Mouse (Mus musculus): Measurements from ENCODE around the gene Myrfl. TPM values are rescaled to one million over a fixed set of nuclear protein-coding genes. Genes with fewer than 3 reads are reported as not detected.

Gene Myrfl
- total RNA-seq, 2 experiments from 2014 or later = not detected

DNA sequence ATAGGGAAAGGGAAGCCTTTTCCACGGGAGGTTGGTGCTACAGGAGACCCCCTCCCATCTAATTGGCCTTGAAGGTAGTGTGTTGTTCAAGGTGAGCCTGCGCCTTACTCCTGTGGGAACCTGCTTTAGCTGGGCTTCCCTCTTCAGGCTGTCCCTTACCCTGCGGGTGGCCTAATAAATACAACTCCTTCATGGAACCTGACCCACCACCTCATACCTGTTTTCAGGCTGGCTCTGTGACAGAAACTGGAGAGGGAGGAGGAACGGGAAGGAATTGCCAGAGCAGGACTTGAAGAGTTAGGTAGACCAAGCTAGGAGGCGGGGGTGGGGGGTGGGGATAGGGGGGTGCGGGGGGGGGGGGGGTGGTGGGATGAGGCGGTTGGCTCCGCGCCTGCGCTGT lies 167.9 kb downstream of the Myrfl start:
- ATAC-seq (replicated peaks; ENCODE audit: low FRiP score, poor library complexity, severe bottlenecking) = no peak

DNA sequence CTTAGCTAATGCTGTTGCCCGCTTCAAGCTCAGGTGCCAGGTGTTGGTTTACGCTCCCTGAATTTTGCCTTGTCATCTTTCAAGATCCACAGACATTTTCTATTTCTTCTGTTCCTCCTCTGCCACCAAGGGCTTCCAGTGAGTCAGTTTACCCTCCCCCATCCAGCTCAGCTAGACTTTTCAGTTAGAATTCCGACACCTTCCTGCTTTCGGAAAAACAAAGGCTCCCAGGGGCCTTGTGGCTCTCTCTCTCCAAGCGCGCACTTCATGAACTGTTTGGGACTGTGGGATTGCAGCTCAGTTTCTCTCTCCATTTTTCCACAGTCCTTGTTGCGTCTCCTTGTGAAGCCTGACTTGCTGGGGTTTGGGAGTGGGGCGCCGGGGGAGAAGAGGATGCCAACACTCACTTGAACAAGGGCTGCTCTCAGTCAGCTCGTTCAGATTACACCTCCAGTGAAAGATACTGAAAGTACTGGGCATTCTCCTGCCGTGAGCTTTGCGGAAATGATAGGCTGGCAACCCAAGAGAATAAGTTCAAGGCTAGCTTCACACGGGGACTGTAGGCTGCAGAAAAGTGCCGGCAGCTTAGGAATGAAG lies 168.9 kb downstream of the Myrfl start:
- no peak for ATAC-seq (replicated peaks; ENCODE audit: low FRiP score, poor library complexity, severe bottlenecking)

Other genes with a start within 250 kb of the Myrfl start
- 0.63 and 2.5 TPM in 2 replicates for gene Rab3ip, start 53.9 kb upstream of the Myrfl start, total RNA-seq (2015; ENCODE audit: low replicate concordance)
- 1.8 and 3.7 TPM in 2 replicates for gene Rab3ip, start 53.9 kb upstream of the Myrfl start, total RNA-seq (2017; ENCODE audit: low replicate concordance)
- not detected in 2 replicates for gene Gm10271, start 75.7 kb upstream of the Myrfl start, total RNA-seq (2015; ENCODE audit: low replicate concordance)
- gene Gm10271, start 75.7 kb upstream of the Myrfl start, total RNA-seq (2017; ENCODE audit: low replicate concordance) = not detected in 2 replicates
- not detected in 2 replicates for gene Best3, start 89.4 kb upstream of the Myrfl start, total RNA-seq (2015; ENCODE audit: low replicate concordance)
- gene Best3, start 89.4 kb upstream of the Myrfl start, total RNA-seq (2017; ENCODE audit: low replicate concordance) = not detected in 2 replicates
- gene Lrrc10, start 148.4 kb upstream of the Myrfl start, total RNA-seq (2015; ENCODE audit: low replicate concordance) = not detected in 2 replicates
- gene Lrrc10, start 148.4 kb upstream of the Myrfl start, total RNA-seq (2017; ENCODE audit: low replicate concordance) = not detected in 2 replicates
- 144 and 179 TPM in 2 replicates for gene Cct2, start 166.9 kb upstream of the Myrfl start, total RNA-seq (2015; ENCODE audit: low replicate concordance)
- gene Cct2, start 166.9 kb upstream of the Myrfl start, total RNA-seq (2017; ENCODE audit: low replicate concordance) = 79.9 and 94.5 TPM in 2 replicates

All from erythroblast, adult 5-6 weeks (primary cell).